Mouse (Mus musculus): Measurements from ENCODE around the gene Ldb1. TPM values are rescaled to one million over a fixed set of nuclear protein-coding genes. Genes with fewer than 3 reads are reported as not detected.

Ldb1 gene
- polyA plus RNA-seq, 1 experiment = 772 TPM

DNA sequence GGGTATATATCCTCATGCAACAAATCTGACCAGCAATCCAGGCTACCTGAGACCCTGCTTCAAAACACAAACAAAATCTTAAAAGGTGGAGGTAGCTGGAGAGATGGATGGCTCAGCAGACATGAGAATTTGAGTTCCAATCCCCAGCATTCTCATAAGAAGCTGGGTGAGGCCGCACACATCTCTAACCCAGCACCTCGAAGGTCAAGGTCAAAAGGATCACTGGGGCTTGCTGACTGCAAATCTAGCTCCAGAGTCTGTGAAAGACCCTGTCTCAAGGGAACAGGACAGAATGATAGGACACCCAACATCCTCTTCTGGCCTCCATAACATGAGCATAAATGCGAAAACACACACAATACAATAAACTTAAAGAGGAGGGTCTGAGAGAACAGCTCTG lies 53.8 kb downstream of the Ldb1 start:
- TF ChIP-seq CTCF (IDR thresholded peaks at IDR 0.05; ENCODE audit: borderline replicate concordance, control insufficient read depth, extremely low read depth, insufficient read depth, low read length, poor library complexity) (no peak), POLR2A (IDR thresholded peaks at IDR 0.05; ENCODE audit: control insufficient read depth, extremely low read depth, insufficient read depth, low read length, poor library complexity) (no peak)
- DNase-seq = no peak
- Histone ChIP-seq H3K27ac (ENCODE audit: control insufficient read depth, insufficient read depth, low read length) (no peak overlapping the region), H3K4me1 (replicated peaks; ENCODE audit: control insufficient read depth, insufficient read depth, low read length) (no peaks in the 10 kb centered on the region), H3K36me3 (ENCODE audit: control insufficient read depth, insufficient read depth, low read length) (no peaks in the 10 kb centered on the region), H3K27me3 (ENCODE audit: control insufficient read depth, insufficient read depth, low read length) (no peaks in the 10 kb centered on the region), H3K4me3 (ENCODE audit: control insufficient read depth, insufficient read depth, low read length) (no peak overlapping the region)
- 97% methylated on average over 3 of the region's 3 CpGs for WGBS

DNA sequence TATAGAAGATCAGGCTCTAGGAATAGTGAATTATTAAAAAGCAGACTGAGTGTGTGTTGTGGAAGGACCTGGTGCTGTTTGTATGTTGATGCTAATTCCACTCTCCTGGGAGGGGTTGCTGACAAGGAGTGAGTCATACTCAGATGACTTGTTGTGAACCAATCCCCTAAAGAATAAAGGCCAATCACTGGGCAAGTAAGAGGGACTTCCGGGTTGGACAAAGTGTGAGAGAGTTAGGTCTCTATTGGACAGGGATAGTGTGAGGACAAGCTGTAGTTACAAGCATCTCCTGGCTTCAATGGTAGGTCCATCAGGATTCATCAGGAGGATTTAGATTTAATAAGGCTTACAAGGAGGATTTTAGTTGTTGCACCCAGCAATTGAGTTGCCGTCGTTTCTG lies 56.8 kb downstream of the Ldb1 start:
- Histone ChIP-seq H3K27ac (ENCODE audit: control insufficient read depth, insufficient read depth, low read length) (no peak overlapping the region), H3K27me3 (ENCODE audit: control insufficient read depth, insufficient read depth, low read length) (no peaks in the 10 kb centered on the region), H3K36me3 (ENCODE audit: control insufficient read depth, insufficient read depth, low read length) (no peaks in the 10 kb centered on the region), H3K4me3 (ENCODE audit: control insufficient read depth, insufficient read depth, low read length) (no peak overlapping the region), H3K4me1 (replicated peaks; ENCODE audit: control insufficient read depth, insufficient read depth, low read length) (no peaks in the 10 kb centered on the region)
- DNase-seq = no peak
- TF ChIP-seq POLR2A (IDR thresholded peaks at IDR 0.05; ENCODE audit: control insufficient read depth, extremely low read depth, insufficient read depth, low read length, poor library complexity) = no peak
- TF ChIP-seq CTCF (IDR thresholded peaks at IDR 0.05; ENCODE audit: borderline replicate concordance, control insufficient read depth, extremely low read depth, insufficient read depth, low read length, poor library complexity) = no peak
- WGBS = 93% methylated on average over 3 of the region's 3 CpGs

GRCm38 (mm10) chr19:45984379-45984778 lies 60.6 kb downstream of the Ldb1 start:
- Histone ChIP-seq H3K36me3 (ENCODE audit: control insufficient read depth, insufficient read depth, low read length) (no peaks in the 10 kb centered on the region), H3K27ac (ENCODE audit: control insufficient read depth, insufficient read depth, low read length) (no peak overlapping the region)
- no peak for TF ChIP-seq CTCF (IDR thresholded peaks at IDR 0.05; ENCODE audit: borderline replicate concordance, control insufficient read depth, extremely low read depth, insufficient read depth, low read length, poor library complexity)
- TF ChIP-seq POLR2A (IDR thresholded peaks at IDR 0.05; ENCODE audit: control insufficient read depth, extremely low read depth, insufficient read depth, low read length, poor library complexity) = no peak

More at GRCm38 (mm10) chr19:45984379-45984778, 60.6 kb downstream of the Ldb1 start:
- no peaks in the 10 kb centered on the region for H3K4me1 ChIP-seq (replicated peaks; ENCODE audit: control insufficient read depth, insufficient read depth, low read length)
- no peak for DNase-seq
- H3K4me3 ChIP-seq (ENCODE audit: control insufficient read depth, insufficient read depth, low read length) = no peak overlapping the region
- no peaks in the 10 kb centered on the region for H3K27me3 ChIP-seq (ENCODE audit: control insufficient read depth, insufficient read depth, low read length)

Other genes with a start within 250 kb of the Ldb1 start
- gene Kcnip2, start 229.2 kb downstream of the Ldb1 start, polyA plus RNA-seq (2012; rRNA removed) = 4.6 and 13.5 TPM in 2 replicates
- 10.9 and 11.2 TPM in 2 replicates for gene Armh3, start 46.7 kb downstream of the Ldb1 start, polyA plus RNA-seq (2012; rRNA removed)
- gene Hps6, start 41.7 kb downstream of the Ldb1 start, polyA plus RNA-seq (2012; rRNA removed) = 9.4 and 11.9 TPM in 2 replicates
- gene Pprc1, start 328 bp downstream of the Ldb1 start, polyA plus RNA-seq (2012; rRNA removed) = 42.8 and 44.1 TPM in 2 replicates
- 19.5 and 23.3 TPM in 2 replicates for gene Nolc1, start 30.6 kb upstream of the Ldb1 start, polyA plus RNA-seq (2012; rRNA removed)
- 0.31 and 1.7 TPM in 2 replicates for gene Elovl3, start 86.7 kb upstream of the Ldb1 start, polyA plus RNA-seq (2012; rRNA removed)
- 0.17 and 0.24 TPM in 2 replicates for gene Pitx3, start 103.1 kb upstream of the Ldb1 start, polyA plus RNA-seq (2012; rRNA removed)
- gene Gbf1, start 107.3 kb upstream of the Ldb1 start, polyA plus RNA-seq (2012; rRNA removed) = 113 and 120 TPM in 2 replicates

All from thymus, adult 2 months (tissue).